Mouse (Mus musculus): Measurements from ENCODE around the gene Lrrc49.

DNA sequence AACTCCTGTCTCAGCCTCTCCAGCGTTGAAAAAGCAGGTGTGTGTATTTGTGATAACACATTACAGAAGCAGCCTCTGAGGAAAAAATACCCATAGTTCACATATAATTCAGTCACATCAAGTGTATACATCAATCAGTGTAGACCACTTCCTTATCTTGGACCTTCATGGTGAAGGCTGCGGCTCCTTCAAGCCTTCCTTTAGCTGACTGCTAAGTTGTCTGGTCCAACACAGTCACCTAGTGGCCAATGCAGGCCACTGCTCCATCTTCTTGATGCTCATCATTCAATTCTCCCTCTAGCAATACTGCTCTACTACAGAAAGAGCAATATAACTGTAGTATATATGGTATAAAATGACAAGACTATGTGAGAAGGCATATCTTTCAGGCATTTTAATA, 88.5 kb downstream of the Lrrc49 start:
- TF ChIP-seq ZC3H11A (IDR thresholded peaks at IDR 0.05; ENCODE audit: borderline replicate concordance, low read depth, low read length) = no peak
- TF ChIP-seq ZNF384 (IDR thresholded peaks at IDR 0.05; ENCODE audit: low read depth, low read length) = no peak
- TF ChIP-seq MAFK (IDR thresholded peaks at IDR 0.05; ENCODE audit: insufficient read depth, low read depth, low read length) = no peak
- TF ChIP-seq CHD2 (IDR thresholded peaks at IDR 0.05; ENCODE audit: low read depth, low read length) = no peak

Measured in ES-E14 (cell line).